Mouse (Mus musculus) limb, embryonic 13.5 days (tissue): ENCODE measurements around the gene Qsox1. TPM values are rescaled to one million over a fixed set of nuclear protein-coding genes. Genes with fewer than 3 reads are reported as not detected.
A peak's percentile ranks its signal among the peaks of the same experiment; 100 is the strongest.

Source experiments
- ATAC-seq: fragments of 200-750 bp; cut with Nextera tagmentation; 2 replicates; pipeline ENCODE4 v1.8.0; 2017; ENCODE audit warnings: low read depth, moderate number of reproducible peaks, moderate TSS enrichment; ENCODE audit not compliant: low FRiP score
- H3K27ac ChIP-seq: fragments of 300-500 bp; sonication (generic); 2 replicates; pipeline ENCODE4 v1.5.1; 2015; ENCODE audit warnings: inconsistent platforms, mild to moderate bottlenecking, moderate library complexity
- H3K27me3 ChIP-seq: fragments of 300-500 bp; sonication (generic); 2 replicates; pipeline ENCODE4 v1.6.1; 2015; ENCODE audit warnings: mild to moderate bottlenecking, inconsistent platforms
- H3K36me3 ChIP-seq: fragments of 300-500 bp; sonication (generic); 2 replicates; pipeline ENCODE4 v1.6.1; 2015; ENCODE audit warnings: inconsistent platforms, mild to moderate bottlenecking, moderate library complexity
- H3K4me1 ChIP-seq: fragments of 300-500 bp; sonication (generic); 2 replicates; pipeline ENCODE4 v1.6.1; 2015; ENCODE audit warnings: inconsistent platforms
- H3K4me2 ChIP-seq: fragments of 300-500 bp; sonication (generic); replicated peaks from 2 replicates; pipeline ENCODE4 v1.6.1; 2015; ENCODE audit warnings: inconsistent platforms, mild to moderate bottlenecking, moderate library complexity
- H3K4me3 ChIP-seq: fragments of 300-500 bp; sonication (generic); 2 replicates; pipeline ENCODE4 v1.5.1; 2015; ENCODE audit warnings: moderate library complexity, mild to moderate bottlenecking, inconsistent platforms
- H3K9ac ChIP-seq: fragments of 300-500 bp; sonication (generic); 2 replicates; pipeline ENCODE4 v1.6.1; 2015; ENCODE audit warnings: mild to moderate bottlenecking, inconsistent platforms
- H3K9me3 ChIP-seq: fragments of 300-500 bp; sonication (generic); 2 replicates; pipeline ENCODE4 v1.6.1; 2016; ENCODE audit warnings: inconsistent platforms
- WGBS: fragments of 180-500 bp; shearing (Covaris S2); methylation state at CpG from one replicate; pipeline ENCODE4 v1.1.7; 2015; 5-methylcytosine and 5-hydroxymethylcytosine counted together
- polyA plus RNA-seq: library from polyadenylated mRNA; unstranded; fragments of >200 nt; fragmentation: Nextera tagmentation; extraction: Ambion mirVana; gene quantifications from 2 replicates; pipeline ENCODE4 v1.2.1, GENCODE M21; 2015

The Qsox1 gene
- 37.3 and 37.6 TPM in 2 replicates for polyA plus RNA-seq

- H3K27me3 ChIP-seq, result no peaks in the 10 kb centered on the region
- WGBS, result under 1% methylated on average over 67 of the region's 67 CpGs
- H3K4me2 ChIP-seq, result peak within 1 kb of the TSS; percentile 78
- no peaks in the 10 kb centered on the region for H3K36me3 ChIP-seq
- peak within 1 kb of the TSS; percentile 87 for H3K4me3 ChIP-seq
- H3K27ac ChIP-seq, result peak within 1 kb of the TSS; percentile 44; the same call in 1 of the 2 replicates
- peaks cover 30% of the 10 kb centered on the region for H3K4me1 ChIP-seq
- H3K9ac ChIP-seq, result peak within 1 kb of the TSS; percentile 77
- peak; percentile 94 for ATAC-seq
- no peaks in the 10 kb centered on the region for H3K9me3 ChIP-seq
These were observed at the start of gene Qsox1 for GRCm38 (mm10) chr1:155812581-155813499. Gene Qsox1 (minus strand): TSS chr1:155812889.

- no peak for ATAC-seq
- Histone ChIP-seq H3K27me3 (no peaks in the 10 kb centered on the region), H3K36me3 (peaks cover 81% of the 10 kb centered on the region), H3K9ac (no peak overlapping the region), H3K4me1 (no peaks in the 10 kb centered on the region), H3K4me2 (no peak overlapping the region), H3K4me3 (no peak overlapping the region), H3K9me3 (no peaks in the 10 kb centered on the region), H3K27ac (no peak overlapping the region)
- 81% methylated on average over 7 of the region's 7 CpGs for WGBS
These were observed 42.4 kb upstream of the Qsox1 start for GRCm38 (mm10) chr1:155854926-155855702.

- Histone ChIP-seq H3K4me2 (no peak overlapping the region), H3K27me3 (no peaks in the 10 kb centered on the region), H3K9ac (no peak overlapping the region), H3K4me1 (no peaks in the 10 kb centered on the region), H3K27ac (no peak overlapping the region), H3K9me3 (no peaks in the 10 kb centered on the region), H3K36me3 (peaks cover 79% of the 10 kb centered on the region), H3K4me3 (no peak overlapping the region)
- ATAC-seq, result no peak
- 95% methylated on average over 5 of the region's 5 CpGs for WGBS
These were observed 40.3 kb upstream of the Qsox1 start for GRCm38 (mm10) chr1:155853009-155853408.

GRCm38 (mm10) chr1:155844235-155844634 is 31.5 kb upstream of the Qsox1 start:
- Histone ChIP-seq H3K4me3 (no peak overlapping the region), H3K4me2 (no peak overlapping the region), H3K36me3 (peaks cover 43% of the 10 kb centered on the region), H3K9ac (no peak overlapping the region), H3K4me1 (no peaks in the 10 kb centered on the region), H3K27me3 (no peaks in the 10 kb centered on the region), H3K9me3 (no peaks in the 10 kb centered on the region), H3K27ac (no peak overlapping the region)
- 66% methylated on average over 5 of the region's 5 CpGs for WGBS
- ATAC-seq, result no peak

- Histone ChIP-seq H3K4me2 (no peak overlapping the region), H3K27me3 (no peaks in the 10 kb centered on the region), H3K4me3 (no peak overlapping the region), H3K4me1 (no peaks in the 10 kb centered on the region), H3K36me3 (peaks cover 37% of the 10 kb centered on the region), H3K9me3 (no peaks in the 10 kb centered on the region), H3K9ac (no peak overlapping the region), H3K27ac (no peak overlapping the region)
- 90% methylated on average over 4 of the region's 4 CpGs for WGBS
- ATAC-seq, result no peak
These were observed 30.8 kb upstream of the Qsox1 start for GRCm38 (mm10) chr1:155843538-155843937.

- Histone ChIP-seq H3K36me3 (no peaks in the 10 kb centered on the region), H3K27me3 (no peaks in the 10 kb centered on the region), H3K9ac (no peak overlapping the region), H3K4me1 (no peaks in the 10 kb centered on the region), H3K9me3 (no peaks in the 10 kb centered on the region), H3K4me3 (no peak overlapping the region), H3K27ac (no peak overlapping the region), H3K4me2 (no peak overlapping the region)
- WGBS, result 72% methylated on average over 2 of the region's 2 CpGs
- ATAC-seq, result no peak
These were observed 23.0 kb upstream of the Qsox1 start for GRCm38 (mm10) chr1:155835667-155836066.

- no peaks in the 10 kb centered on the region for H3K27me3 ChIP-seq
- no peak overlapping the region for H3K9ac ChIP-seq
- no peaks in the 10 kb centered on the region for H3K9me3 ChIP-seq
- no peak for ATAC-seq
- WGBS, result 88% methylated on average over 9 of the region's 9 CpGs
- no peak overlapping the region for H3K4me2 ChIP-seq
- no peak overlapping the region for H3K4me3 ChIP-seq
- H3K27ac ChIP-seq, result no peak overlapping the region
- H3K4me1 ChIP-seq, result no peaks in the 10 kb centered on the region
- no peaks in the 10 kb centered on the region for H3K36me3 ChIP-seq
These were observed 20.9 kb upstream of the Qsox1 start for GRCm38 (mm10) chr1:155833610-155834009.

GRCm38 (mm10) chr1:155831958-155832357 is 19.3 kb upstream of the Qsox1 start:
- H3K9ac ChIP-seq, result no peak overlapping the region
- no peak overlapping the region for H3K4me3 ChIP-seq
- no peak for ATAC-seq
- no peak overlapping the region for H3K4me2 ChIP-seq
- no peaks in the 10 kb centered on the region for H3K9me3 ChIP-seq
- no peaks in the 10 kb centered on the region for H3K27me3 ChIP-seq
- 90% methylated on average over 3 of the region's 3 CpGs for WGBS
- H3K4me1 ChIP-seq, result no peaks in the 10 kb centered on the region
- no peaks in the 10 kb centered on the region for H3K36me3 ChIP-seq
- no peak overlapping the region for H3K27ac ChIP-seq

GRCm38 (mm10) chr1:155830861-155831260 is 18.2 kb upstream of the Qsox1 start:
- Histone ChIP-seq H3K9ac (no peak overlapping the region), H3K4me2 (no peak overlapping the region), H3K27me3 (no peaks in the 10 kb centered on the region), H3K4me1 (no peaks in the 10 kb centered on the region), H3K9me3 (no peaks in the 10 kb centered on the region), H3K4me3 (no peak overlapping the region), H3K27ac (no peak overlapping the region), H3K36me3 (no peaks in the 10 kb centered on the region)
- ATAC-seq, result no peak
- 73% methylated on average over 6 of the region's 6 CpGs for WGBS

GRCm38 (mm10) chr1:155827703-155828295 is 15.1 kb upstream of the Qsox1 start:
- Histone ChIP-seq H3K36me3 (no peaks in the 10 kb centered on the region), H3K27me3 (no peaks in the 10 kb centered on the region), H3K4me3 (no peak overlapping the region), H3K27ac (no peak overlapping the region), H3K9ac (no peak overlapping the region), H3K9me3 (no peaks in the 10 kb centered on the region), H3K4me2 (no peak overlapping the region), H3K4me1 (no peaks in the 10 kb centered on the region)
- WGBS, result 63% methylated on average over 8 of the region's 8 CpGs
- no peak for ATAC-seq

- Histone ChIP-seq H3K4me2 (no peak overlapping the region), H3K27ac (no peak overlapping the region), H3K4me3 (no peak overlapping the region), H3K9me3 (peaks cover 1% of the 10 kb centered on the region; the same call in 1 of the 2 replicates), H3K4me1 (no peaks in the 10 kb centered on the region), H3K27me3 (no peaks in the 10 kb centered on the region), H3K9ac (no peak overlapping the region), H3K36me3 (no peaks in the 10 kb centered on the region)
- no peak for ATAC-seq
- WGBS, result 31% methylated on average over 5 of the region's 5 CpGs
These were observed 14.2 kb upstream of the Qsox1 start for GRCm38 (mm10) chr1:155826803-155827395.
